Mouse (Mus musculus) forebrain, embryonic 10.5 days (tissue): ENCODE measurements around the gene Med16. TPM values are rescaled to one million over a fixed set of nuclear protein-coding genes. Genes with fewer than 3 reads are reported as not detected.
"Not testable (repeated sequence)": the region's sequence is repeated elsewhere in the genome, so short reads cannot be mapped to it uniquely, and the experiment has no call there.

Source experiments
- DNase-seq: peaks from one replicate; pipeline ENCODE4 v3.0.0-alpha.2; 2017; ENCODE audit warnings: low spot score; ENCODE audit errors: extremely low spot score
- H3K27ac ChIP-seq: fragments of 300-500 bp; sonication (generic); 2 replicates; pipeline ENCODE4 v1.5.1; 2016; ENCODE audit warnings: mild to moderate bottlenecking
- H3K27me3 ChIP-seq: fragments of 300-500 bp; sonication (generic); 2 replicates; pipeline ENCODE4 v1.6.1; 2016; ENCODE audit warnings: mild to moderate bottlenecking; ENCODE audit not compliant: poor library complexity, severe bottlenecking
- H3K36me3 ChIP-seq: fragments of 300-500 bp; sonication (generic); replicated peaks from 2 replicates; pipeline ENCODE4 v1.6.1; 2016; ENCODE audit warnings: mild to moderate bottlenecking, moderate library complexity
- H3K4me1 ChIP-seq: fragments of 300-500 bp; sonication (generic); 2 replicates; pipeline ENCODE4 v1.6.1; 2016
- H3K4me3 ChIP-seq: fragments of 300-500 bp; sonication (generic); 2 replicates; pipeline ENCODE4 v1.5.1; 2016; ENCODE audit warnings: mild to moderate bottlenecking, moderate library complexity
- H3K9me3 ChIP-seq: fragments of 300-500 bp; sonication (generic); 2 replicates; pipeline ENCODE4 v1.6.1; 2016; ENCODE audit warnings: mild to moderate bottlenecking, moderate library complexity
- WGBS: fragments of 180-500 bp; shearing (Covaris S2); methylation state at CpG from one replicate; pipeline ENCODE4 v1.1.7; 2016; 5-methylcytosine and 5-hydroxymethylcytosine counted together
- polyA plus RNA-seq: library from polyadenylated mRNA; unstranded; fragments of >200 nt; fragmentation: Nextera tagmentation; extraction: Ambion mirVana; gene quantifications from 2 replicates; pipeline ENCODE4 v1.2.1, GENCODE M21; 2016

Med16 gene
- polyA plus RNA-seq, 1 experiment from 2014 or later: 65.7 TPM

DNA sequence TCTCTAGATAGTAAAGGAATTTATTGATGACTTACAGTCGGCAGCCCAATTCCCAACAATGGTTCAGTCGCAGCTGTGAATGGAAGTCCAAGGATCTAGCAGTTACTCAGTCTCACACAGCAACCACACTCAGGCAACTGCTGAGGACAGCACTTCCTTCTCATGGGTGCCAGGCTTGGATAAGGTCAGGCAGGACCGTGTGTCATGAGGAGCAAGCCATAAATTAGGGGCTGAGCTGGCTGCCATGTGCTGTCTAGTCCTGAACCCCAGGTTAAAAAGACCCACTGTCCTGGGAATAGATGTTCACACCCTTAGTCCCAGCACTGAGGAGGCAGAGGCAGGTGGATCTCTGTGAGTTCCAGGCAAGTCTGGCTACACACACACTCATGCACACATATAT lies 23.8 kb downstream of the Med16 start:
- not testable (repeated sequence) for H3K36me3 ChIP-seq, DNase-seq, H3K4me3 ChIP-seq, H3K9me3 ChIP-seq, H3K27ac ChIP-seq
- 86% methylated on average over 3 of the region's 3 CpGs for WGBS
- peaks cover 69% of the 10 kb centered on the region for H3K27me3 ChIP-seq
- H3K4me1 ChIP-seq: peaks cover 23% of the 10 kb centered on the region

DNA sequence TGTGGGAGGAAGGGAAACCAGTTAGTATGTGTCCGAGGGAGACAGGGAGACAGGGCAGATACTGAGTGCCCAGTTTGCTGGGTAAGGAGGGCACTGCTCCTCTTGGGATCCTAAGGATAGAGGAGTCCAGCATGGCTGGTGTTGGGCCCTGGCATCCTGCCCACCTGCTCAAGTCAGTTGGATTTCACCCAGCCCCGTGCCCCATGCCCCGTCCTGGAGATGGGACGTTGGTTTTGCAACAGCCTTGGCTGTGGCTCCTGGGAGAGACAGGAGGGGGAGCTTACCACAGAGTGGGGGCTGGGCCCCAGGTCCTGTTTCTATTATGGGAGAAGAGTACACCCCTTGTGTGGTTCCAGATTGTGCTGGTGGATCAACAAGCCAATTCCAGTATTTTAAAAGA lies 24.3 kb downstream of the Med16 start:
- Histone ChIP-seq H3K4me1 (peaks cover 25% of the 10 kb centered on the region), H3K9me3 (no peaks in the 10 kb centered on the region), H3K4me3 (no peak overlapping the region), H3K36me3 (no peaks in the 10 kb centered on the region), H3K27ac (no peak overlapping the region), H3K27me3 (peaks cover 71% of the 10 kb centered on the region)
- no peak for DNase-seq
- 83% methylated on average over 4 of the region's 4 CpGs for WGBS

DNA sequence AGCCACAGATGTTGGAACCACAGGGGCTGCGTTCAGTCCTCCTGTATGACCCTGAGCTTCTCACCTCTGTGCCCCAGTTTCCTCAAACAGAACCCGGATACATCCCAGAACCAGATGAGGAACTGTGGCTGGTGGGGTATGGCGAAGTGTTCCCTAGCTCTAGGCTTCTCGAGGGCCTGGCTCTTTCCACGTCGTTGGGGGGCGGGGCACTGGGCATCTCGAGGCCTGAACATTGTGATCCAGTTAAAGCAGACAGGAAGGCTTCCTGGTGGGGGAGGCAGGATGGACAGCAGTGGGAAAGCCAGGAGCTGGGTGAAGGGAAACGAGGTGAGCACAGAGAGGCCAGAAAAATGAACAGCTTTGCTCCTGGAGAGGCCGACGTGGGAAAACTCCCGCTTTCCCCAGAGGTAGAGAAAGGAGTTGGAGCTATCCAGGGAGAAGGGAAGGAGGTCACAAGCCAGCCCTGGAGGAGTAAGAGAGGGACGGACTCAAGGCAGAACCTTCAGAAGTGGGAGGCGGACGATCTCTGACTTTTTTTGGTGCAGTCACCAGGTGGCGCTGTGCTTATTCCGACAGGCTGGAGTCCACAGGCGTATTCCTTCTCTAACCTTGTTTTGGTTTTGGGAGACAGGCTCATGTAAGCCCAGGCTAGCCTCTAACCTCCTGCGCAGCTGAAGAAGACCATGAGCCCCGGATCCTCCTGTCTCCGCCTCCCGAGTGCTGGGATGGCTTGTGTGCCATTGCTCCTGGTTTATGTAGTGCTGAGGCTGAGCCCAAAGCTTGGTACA lies 25.2 kb downstream of the Med16 start:
- peaks cover 29% of the 10 kb centered on the region for H3K4me1 ChIP-seq
- H3K36me3 ChIP-seq: no peaks in the 10 kb centered on the region
- 16% methylated on average over 22 of the region's 22 CpGs for WGBS
- H3K9me3 ChIP-seq: no peaks in the 10 kb centered on the region
- no peak overlapping the region for H3K27ac ChIP-seq
- peak overlapping the region; percentile 24 for H3K4me3 ChIP-seq
- peaks cover 74% of the 10 kb centered on the region for H3K27me3 ChIP-seq
- DNase-seq: peak; percentile 76

DNA sequence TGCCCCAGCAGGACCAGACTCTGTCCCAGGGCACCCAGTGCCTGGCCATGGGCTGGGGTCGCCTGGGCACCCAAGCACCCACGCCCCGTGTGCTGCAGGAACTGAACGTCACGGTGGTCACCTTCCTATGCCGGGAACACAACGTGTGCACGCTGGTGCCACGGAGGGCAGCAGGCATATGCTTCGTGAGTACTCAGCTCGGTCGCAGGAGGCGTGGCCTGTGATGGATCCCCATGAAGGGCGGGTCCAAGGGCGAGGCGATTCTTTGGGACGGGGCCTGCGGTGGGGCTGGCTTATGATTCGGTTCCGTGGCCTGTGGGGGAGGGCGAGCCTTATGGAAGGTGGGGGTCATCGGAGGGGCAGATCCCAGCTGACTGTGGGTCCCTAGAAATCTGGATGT lies 26.7 kb downstream of the Med16 start:
- peak overlapping the region; percentile 36 for H3K4me3 ChIP-seq
- no peak for DNase-seq
- H3K27me3 ChIP-seq: peaks cover 67% of the 10 kb centered on the region
- 8% methylated on average over 22 of the region's 22 CpGs for whole genome bisulfite sequencing
- no peaks in the 10 kb centered on the region for H3K36me3 ChIP-seq
- H3K27ac ChIP-seq: peak overlapping the region; percentile 31; the same call in 1 of the 2 replicates
- peaks cover 40% of the 10 kb centered on the region for H3K4me1 ChIP-seq
- H3K9me3 ChIP-seq: no peaks in the 10 kb centered on the region

DNA sequence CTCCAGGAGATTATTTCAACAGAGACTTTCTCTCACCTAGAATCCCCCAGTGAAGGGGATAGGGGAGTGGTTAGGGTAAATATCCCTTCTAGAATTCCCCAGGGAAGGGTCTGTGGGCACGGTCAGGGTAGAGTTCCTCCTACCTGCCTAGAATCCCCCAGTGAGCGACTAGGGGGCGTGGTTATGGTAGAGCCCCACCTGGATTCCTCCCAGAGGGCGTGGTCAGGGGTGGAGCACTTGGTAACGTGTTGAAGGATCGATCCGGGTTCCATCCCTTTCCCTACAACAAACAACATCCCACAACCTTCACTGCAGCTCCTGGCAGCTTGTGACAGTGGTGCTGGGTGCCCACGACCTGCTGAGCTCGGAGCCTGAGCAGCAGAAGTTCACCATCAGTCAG lies 28.0 kb downstream of the Med16 start:
- Histone ChIP-seq H3K4me1 (peaks cover 41% of the 10 kb centered on the region), H3K9me3 (no peaks in the 10 kb centered on the region), H3K36me3 (no peaks in the 10 kb centered on the region), H3K4me3 (peak overlapping the region; percentile 15; the same call in 1 of the 2 replicates), H3K27ac (no peak overlapping the region), H3K27me3 (peaks cover 67% of the 10 kb centered on the region)
- DNase-seq: no peak
- 17% methylated on average over 9 of the region's 9 CpGs for WGBS

DNA sequence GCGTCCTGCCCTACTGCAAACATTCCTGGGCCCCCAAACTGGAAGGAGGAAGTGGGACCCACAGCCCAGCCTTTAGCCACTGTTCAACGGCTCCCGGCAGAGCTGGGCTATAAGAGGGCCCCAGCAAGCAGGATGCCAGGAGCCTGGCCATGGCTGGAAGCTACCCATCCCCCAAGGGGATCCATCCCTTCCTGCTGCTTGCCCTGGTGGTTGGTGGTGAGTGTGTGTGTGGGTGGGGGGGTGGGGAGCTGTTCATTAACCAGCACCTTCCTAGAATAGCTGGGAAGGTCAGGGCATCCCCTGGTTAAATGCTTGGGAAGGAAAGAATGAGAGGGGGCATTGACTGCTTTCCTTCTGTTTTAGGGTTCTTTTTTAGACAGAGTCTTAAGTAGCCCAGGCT lies 29.2 kb downstream of the Med16 start:
- no peak for DNase-seq
- peaks cover 53% of the 10 kb centered on the region for H3K4me1 ChIP-seq
- H3K4me3 ChIP-seq: no peak overlapping the region
- 45% methylated on average over 3 of the region's 3 CpGs for WGBS
- no peaks in the 10 kb centered on the region for H3K9me3 ChIP-seq
- H3K27ac ChIP-seq: no peak overlapping the region
- peaks cover 75% of the 10 kb centered on the region for H3K27me3 ChIP-seq
- H3K36me3 ChIP-seq: no peaks in the 10 kb centered on the region

DNA sequence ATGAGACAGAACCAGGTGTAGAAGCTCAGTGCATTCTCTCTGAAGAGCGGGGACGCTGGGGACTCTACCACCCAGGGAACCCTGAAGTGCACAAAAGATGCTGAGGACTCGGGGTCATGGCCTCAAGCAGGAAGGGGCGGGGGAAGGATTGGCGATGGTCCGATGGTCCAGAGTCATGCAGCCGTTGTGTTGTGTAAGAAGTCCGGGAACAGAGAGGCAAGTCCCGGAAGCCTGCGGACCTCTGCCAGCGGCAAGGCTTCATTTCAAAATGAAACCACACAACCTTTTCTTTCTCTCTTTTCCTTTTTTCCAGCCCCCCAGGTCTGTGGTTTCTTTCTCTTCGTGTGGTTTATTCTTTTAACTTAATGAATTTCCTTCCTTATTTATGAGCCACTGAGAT lies 31.0 kb downstream of the Med16 start:
- DNase-seq: no peak
- H3K27ac ChIP-seq: no peak overlapping the region
- H3K9me3 ChIP-seq: no peaks in the 10 kb centered on the region
- peaks cover 57% of the 10 kb centered on the region for H3K27me3 ChIP-seq
- WGBS: 55% methylated on average over 12 of the region's 12 CpGs
- peaks cover 62% of the 10 kb centered on the region for H3K4me1 ChIP-seq
- H3K36me3 ChIP-seq: peaks cover 2% of the 10 kb centered on the region
- no peak overlapping the region for H3K4me3 ChIP-seq

DNA sequence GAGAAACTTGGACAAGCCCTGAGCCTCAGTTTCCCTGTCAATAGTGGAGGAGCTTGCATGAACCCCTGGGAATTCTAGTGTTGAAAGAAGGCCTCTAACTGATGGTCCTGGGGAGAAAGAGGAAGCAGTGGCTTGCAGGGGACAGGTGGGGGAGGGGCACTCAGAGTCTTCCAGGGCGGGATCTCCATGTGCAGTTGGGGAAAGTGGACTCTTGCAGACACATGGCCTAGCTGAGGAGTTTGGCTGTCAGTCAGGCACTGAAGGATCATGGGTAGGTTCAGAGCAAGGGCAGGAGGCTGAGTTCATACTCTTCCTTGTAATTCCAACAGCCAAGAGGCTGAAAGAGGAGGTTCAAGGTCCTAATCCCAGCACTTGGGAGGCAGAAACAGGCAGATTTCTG lies 31.5 kb downstream of the Med16 start:
- peaks cover 61% of the 10 kb centered on the region for H3K4me1 ChIP-seq
- no peaks in the 10 kb centered on the region for H3K9me3 ChIP-seq
- no peak overlapping the region for H3K4me3 ChIP-seq
- H3K36me3 ChIP-seq: peaks cover 8% of the 10 kb centered on the region
- H3K27ac ChIP-seq: no peak overlapping the region
- H3K27me3 ChIP-seq: peaks cover 52% of the 10 kb centered on the region
- 58% methylated on average over 1 of the region's 1 CpGs for WGBS
- no peak for DNase-seq

DNA sequence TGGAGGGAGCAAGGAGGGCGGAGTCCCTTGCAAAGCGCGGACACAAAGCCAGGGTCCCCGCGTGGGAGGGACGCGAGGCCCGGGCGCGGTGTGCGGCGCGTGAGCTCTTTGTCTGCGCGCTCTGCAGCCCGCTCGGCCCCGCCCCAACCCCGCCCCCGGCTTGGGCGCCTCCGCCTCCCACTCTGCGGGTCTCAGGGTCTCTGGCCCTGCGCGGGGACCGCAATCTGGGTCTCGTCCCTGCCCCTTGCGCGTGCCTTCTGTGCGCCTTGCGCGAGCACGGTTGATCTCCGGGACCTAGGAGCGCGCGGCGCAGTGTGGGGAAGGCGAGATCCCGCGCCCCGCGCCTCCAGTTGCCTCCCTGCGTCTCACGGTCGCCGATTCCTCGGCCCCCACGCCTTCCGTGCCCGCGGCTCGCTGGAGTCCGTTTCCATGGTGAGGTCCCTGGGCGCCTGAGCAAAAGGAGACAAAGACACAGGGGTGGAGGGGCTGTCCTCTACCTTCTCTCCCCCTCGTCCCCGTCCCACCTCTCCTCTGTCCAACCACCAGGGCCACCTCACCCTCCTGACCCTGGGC lies 34.3 kb downstream of the Med16 start, which contains the start of the genes Prtn3 and Plppr3:
Gene Prtn3 (plus strand): TSS at position 187 of the 573 bp plus-strand sequence.
Gene Plppr3 (minus strand): TSS at position 345 of the 573 bp plus-strand sequence.
- Histone ChIP-seq H3K4me3 (peak within 1 kb of the TSS; percentile 71), H3K9me3 (no peaks in the 10 kb centered on the region), H3K27me3 (peaks cover 24% of the 10 kb centered on the region), H3K27ac (peak within 1 kb of the TSS; percentile 97), H3K36me3 (peaks cover 34% of the 10 kb centered on the region), H3K4me1 (peaks cover 50% of the 10 kb centered on the region)
- DNase-seq: peak; percentile 78
- under 1% methylated on average over 57 of the region's 57 CpGs for WGBS

DNA sequence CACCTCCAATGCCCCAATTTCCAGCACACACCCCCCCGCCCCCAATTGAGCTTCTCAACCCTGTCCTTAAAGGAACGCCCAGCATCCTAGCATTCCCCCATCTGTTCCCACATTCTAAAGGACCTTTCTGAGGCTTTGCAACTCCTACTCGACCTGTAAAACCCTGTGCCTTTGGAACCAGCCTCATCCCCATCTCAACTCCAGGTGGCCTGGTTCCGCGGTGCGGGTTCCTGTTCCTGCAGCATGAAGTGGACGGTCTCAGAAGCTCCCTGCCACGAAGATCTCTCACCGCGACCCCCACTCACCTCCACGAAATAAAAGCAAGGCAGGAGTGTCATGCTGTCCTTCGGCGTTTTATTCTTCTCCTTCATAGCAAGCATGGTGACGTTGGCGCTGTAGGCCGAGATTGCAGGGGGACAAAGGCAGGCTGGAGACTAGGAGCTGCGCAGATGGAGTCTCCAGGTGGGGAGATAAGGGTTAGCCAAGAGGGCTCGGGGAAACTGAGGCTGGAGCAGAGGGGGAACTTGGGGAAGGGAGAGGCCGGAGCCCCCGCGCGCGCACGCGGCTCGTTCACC lies 34.9 kb downstream of the Med16 start:
- peak overlapping the region; percentile 71 for H3K4me3 ChIP-seq
- no peak for DNase-seq

DNA sequence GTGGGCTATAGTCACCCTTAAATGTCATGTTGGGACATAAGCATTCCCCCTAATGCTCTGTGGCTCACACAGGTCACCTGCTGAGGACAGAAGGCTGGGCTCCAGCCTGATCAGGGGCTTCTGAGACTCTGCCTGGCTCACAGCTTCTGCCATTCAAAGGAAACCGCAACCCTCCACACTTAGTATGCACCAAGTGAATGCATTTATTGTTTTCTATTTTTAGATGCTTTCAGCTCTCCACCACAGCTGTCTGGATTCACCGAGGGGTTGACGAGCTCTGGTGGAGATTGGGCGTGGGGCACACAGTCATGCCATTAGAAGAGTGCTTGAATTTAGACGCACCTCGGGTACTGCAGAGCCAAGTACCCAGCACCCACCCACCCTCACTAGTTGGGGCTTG lies 35.4 kb downstream of the Med16 start:
- Histone ChIP-seq H3K27ac (peak overlapping the region; percentile 97), H3K9me3 (no peaks in the 10 kb centered on the region), H3K36me3 (peaks cover 43% of the 10 kb centered on the region), H3K4me3 (peak overlapping the region; percentile 71), H3K27me3 (peaks cover 19% of the 10 kb centered on the region), H3K4me1 (peaks cover 47% of the 10 kb centered on the region)
- no peak for DNase-seq
- 21% methylated on average over 6 of the region's 6 CpGs for WGBS

More for the DNA sequence above, 34.9 kb downstream of the Med16 start:
- Histone ChIP-seq H3K9me3 (no peaks in the 10 kb centered on the region), H3K4me1 (peaks cover 47% of the 10 kb centered on the region), H3K27ac (peak overlapping the region; percentile 97), H3K27me3 (peaks cover 19% of the 10 kb centered on the region), H3K36me3 (peaks cover 40% of the 10 kb centered on the region)
- 3% methylated on average over 26 of the region's 26 CpGs for WGBS

DNA sequence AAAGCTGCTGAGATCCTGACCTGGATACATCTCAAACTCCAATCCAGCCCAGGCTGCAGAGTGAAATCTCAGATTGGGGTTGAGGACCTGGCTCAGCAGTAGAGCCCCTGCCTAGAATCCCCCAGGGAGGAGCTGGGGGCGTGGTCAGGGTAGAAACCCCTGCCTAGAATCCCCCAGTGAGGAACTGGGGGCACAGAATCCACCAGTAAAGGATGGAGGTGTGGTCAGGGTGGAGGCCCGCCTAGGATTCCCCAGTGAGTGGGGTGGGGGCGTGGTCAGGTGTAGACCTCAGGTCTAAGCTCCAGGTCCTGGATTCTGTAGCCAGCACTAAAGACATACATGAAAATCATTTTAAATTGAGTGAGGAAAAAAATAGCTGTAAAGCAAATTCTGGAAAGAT lies 35.9 kb downstream of the Med16 start:
- peak overlapping the region; percentile 71 for H3K4me3 ChIP-seq
- H3K27ac ChIP-seq: peak overlapping the region; percentile 97
- DNase-seq: no peak
- no peaks in the 10 kb centered on the region for H3K9me3 ChIP-seq
- H3K36me3 ChIP-seq: peaks cover 46% of the 10 kb centered on the region
- H3K4me1 ChIP-seq: peaks cover 45% of the 10 kb centered on the region
- 40% methylated on average over 3 of the region's 3 CpGs for WGBS
- peaks cover 19% of the 10 kb centered on the region for H3K27me3 ChIP-seq

DNA sequence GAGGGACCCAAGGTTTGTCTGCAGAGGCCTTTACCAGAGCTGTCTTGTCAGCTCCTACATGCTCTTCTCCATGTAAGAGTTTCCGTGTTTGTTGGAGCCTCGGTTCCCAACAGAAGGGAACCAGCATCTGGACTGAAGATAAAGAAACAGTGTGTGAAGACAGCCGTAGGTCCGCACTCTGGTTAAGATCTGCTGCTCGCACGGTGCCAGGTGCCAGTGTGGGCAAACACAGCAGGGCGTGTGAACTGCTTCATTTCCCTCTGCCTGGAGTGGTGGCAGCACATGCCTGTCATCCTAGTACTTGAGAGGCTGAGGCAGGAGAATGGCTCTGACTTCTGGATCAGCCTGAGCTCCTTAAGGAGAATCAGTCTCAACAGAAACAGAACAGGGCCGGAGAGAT lies 36.9 kb downstream of the Med16 start:
- Histone ChIP-seq H3K36me3 (peaks cover 54% of the 10 kb centered on the region), H3K4me3 (no peak overlapping the region), H3K9me3 (no peaks in the 10 kb centered on the region), H3K4me1 (peaks cover 41% of the 10 kb centered on the region), H3K27me3 (peaks cover 14% of the 10 kb centered on the region), H3K27ac (no peak overlapping the region)
- no peak for DNase-seq
- 93% methylated on average over 8 of the region's 8 CpGs for WGBS
